Mouse (Mus musculus): ENCODE results near the gene Osbpl6. TPM values are rescaled to one million over a fixed set of nuclear protein-coding genes. Genes with fewer than 3 reads are reported as not detected.
A peak's percentile ranks its signal among the peaks of the same experiment; 100 is the strongest.

Osbpl6 gene
- polyA plus RNA-seq, 1 experiment from 2014 or later = 11.8 TPM

GRCm38 (mm10) chr2:76647441-76647869 is 241.1 kb downstream of the Osbpl6 start:
- DNase-seq (ENCODE audit: low spot score) (peak; percentile 68), ATAC-seq (replicated peaks; ENCODE audit: insufficient number of reproducible peaks, low FRiP score, low TSS enrichment, low read depth) (peak; percentile 68)
- Histone ChIP-seq H3K4me3 (ENCODE audit: low read depth, low read length) (peak overlapping the region; percentile 76), H3K27me3 (ENCODE audit: control insufficient read depth, insufficient read depth, low read length) (no peaks in the 10 kb centered on the region), H3K4me2 (ENCODE audit: low read depth, low read length) (peak overlapping the region; percentile 78), H3K36me3 (replicated peaks; ENCODE audit: control insufficient read depth, insufficient read depth, low read depth, low read length) (no peaks in the 10 kb centered on the region), H3K4me1 (ENCODE audit: control insufficient read depth, insufficient read depth, low read length) (no peaks in the 10 kb centered on the region), H3K27ac (replicated peaks; ENCODE audit: low read depth, low read length) (peak overlapping the region; percentile 88), H3K9me3 (replicated peaks; ENCODE audit: control insufficient read depth, low read length) (no peaks in the 10 kb centered on the region), H3K9ac (replicated peaks; ENCODE audit: low read length) (peak overlapping the region; percentile 78)
- under 1% methylated on average over 32 of the region's 32 CpGs for WGBS

- Histone ChIP-seq H3K36me3 (replicated peaks; ENCODE audit: control insufficient read depth, insufficient read depth, low read depth, low read length) (no peaks in the 10 kb centered on the region), H3K9ac (replicated peaks; ENCODE audit: low read length) (peak within 1 kb of the TSS; percentile 78), H3K4me2 (ENCODE audit: low read depth, low read length) (peak within 1 kb of the TSS; percentile 78), H3K27me3 (ENCODE audit: control insufficient read depth, insufficient read depth, low read length) (no peaks in the 10 kb centered on the region), H3K27ac (replicated peaks; ENCODE audit: low read depth, low read length) (peak within 1 kb of the TSS; percentile 88), H3K9me3 (replicated peaks; ENCODE audit: control insufficient read depth, low read length) (no peaks in the 10 kb centered on the region), H3K4me3 (ENCODE audit: low read depth, low read length) (peak within 1 kb of the TSS; percentile 76), H3K4me1 (ENCODE audit: control insufficient read depth, insufficient read depth, low read length) (no peaks in the 10 kb centered on the region)
- DNase-seq (ENCODE audit: low spot score) = peak; percentile 99
- ATAC-seq (replicated peaks; ENCODE audit: insufficient number of reproducible peaks, low FRiP score, low TSS enrichment, low read depth) = peak; percentile 99
- WGBS = 2% methylated on average over 40 of the region's 42 CpGs
These were observed 241.7 kb downstream of the Osbpl6 start, which contains the start of the genes Prkra and Pjvk for GRCm38 (mm10) chr2:76647883-76648570. Gene Prkra, minus strand, starts transcription at chr2:76648015. Gene Pjvk, plus strand, starts transcription at chr2:76648476.

- Histone ChIP-seq H3K4me1 (ENCODE audit: control insufficient read depth, insufficient read depth, low read length) (no peaks in the 10 kb centered on the region), H3K4me3 (ENCODE audit: low read depth, low read length) (0 out of 2 replicates have a peak overlapping the region, but pooled peaks have one; percentile 15), H3K36me3 (replicated peaks; ENCODE audit: control insufficient read depth, insufficient read depth, low read depth, low read length) (no peaks in the 10 kb centered on the region), H3K9ac (replicated peaks; ENCODE audit: low read length) (peak overlapping the region; percentile 30), H3K27me3 (ENCODE audit: control insufficient read depth, insufficient read depth, low read length) (no peaks in the 10 kb centered on the region), H3K9me3 (replicated peaks; ENCODE audit: control insufficient read depth, low read length) (no peaks in the 10 kb centered on the region), H3K4me2 (ENCODE audit: low read depth, low read length) (peak overlapping the region; percentile 39), H3K27ac (replicated peaks; ENCODE audit: low read depth, low read length) (peak overlapping the region; percentile 75)
- DNase-seq (ENCODE audit: low spot score) (peak; percentile 47), ATAC-seq (replicated peaks; ENCODE audit: insufficient number of reproducible peaks, low FRiP score, low TSS enrichment, low read depth) (peak; percentile 31)
- 28% methylated on average over 13 of the region's 13 CpGs for WGBS
These were observed 242.4 kb downstream of the Osbpl6 start for GRCm38 (mm10) chr2:76648666-76649141.

Small RNA genes within 50 kb of the gene (microRNA-seq; reads per million reads assigned to microRNA genes)
- gene Gm23164 (ENCODE audit: borderline number of aligned reads) = not detected

Other genes with a start within 250 kb of the Osbpl6 start
- gene Pde11a, start 67.7 kb upstream of the Osbpl6 start, polyA plus RNA-seq (2014; fragmentation: Nextera tagmentation; extraction: Ambion mirVana) = 0.13 and 0.28 TPM in 2 replicates
- not detected in 2 replicates for gene Cyct, start 46.1 kb upstream of the Osbpl6 start, polyA plus RNA-seq (2014; fragmentation: Nextera tagmentation; extraction: Ambion mirVana)
- gene Rbm45, start 36.5 kb upstream of the Osbpl6 start, polyA plus RNA-seq (2014; fragmentation: Nextera tagmentation; extraction: Ambion mirVana) = 14.3 and 14.9 TPM in 2 replicates
- gene Prkra, start 241.5 kb downstream of the Osbpl6 start, polyA plus RNA-seq (2014; fragmentation: Nextera tagmentation; extraction: Ambion mirVana) = 102 and 103 TPM in 2 replicates
- gene Pjvk, start 242.0 kb downstream of the Osbpl6 start, polyA plus RNA-seq (2014; fragmentation: Nextera tagmentation; extraction: Ambion mirVana) = 0.72 and 0.93 TPM in 2 replicates